Mouse (Mus musculus) frontal cortex, postnatal 10 days (tissue): ENCODE results near the gene Olfr731.

ENCODE experiments used
- DNase-seq, 2 experiments: peaks; one replicate each; pipeline ENCODE4 v3.0.0; 2022; ENCODE audit warnings: low spot score in 2 of 2, mixed read lengths in 1 of 2

Olfr731 gene

GRCm38 (mm10) chr14:50241766-50242165, at the start of gene Olfr731:
TSS of gene Olfr731 (minus strand) at chr14:50241866.
- no peak for DNase-seq

DNA sequence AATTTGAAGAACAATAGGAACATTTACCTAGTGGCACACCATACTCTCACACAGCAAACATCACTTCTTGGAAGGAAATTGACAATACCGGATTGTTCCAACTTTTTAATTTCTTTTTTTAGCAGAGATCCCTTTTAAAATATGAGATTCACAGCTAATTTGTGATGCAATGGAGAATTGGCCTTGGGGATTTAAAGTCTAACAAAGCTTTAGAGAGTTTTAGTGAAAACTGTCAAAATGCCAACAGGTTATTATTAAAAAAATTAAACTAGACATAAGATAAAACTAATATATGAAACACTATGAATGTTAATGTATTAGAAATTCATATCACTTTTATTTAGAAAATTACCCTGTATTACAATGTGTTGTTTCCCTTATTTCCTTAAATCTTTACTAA, 42.4 kb upstream of the Olfr731 start, which contains the start of gene Olfr732:
Gene Olfr732 (minus strand): TSS at position 101 of the 400 bp plus-strand sequence.
- no peak for DNase-seq

DNA sequence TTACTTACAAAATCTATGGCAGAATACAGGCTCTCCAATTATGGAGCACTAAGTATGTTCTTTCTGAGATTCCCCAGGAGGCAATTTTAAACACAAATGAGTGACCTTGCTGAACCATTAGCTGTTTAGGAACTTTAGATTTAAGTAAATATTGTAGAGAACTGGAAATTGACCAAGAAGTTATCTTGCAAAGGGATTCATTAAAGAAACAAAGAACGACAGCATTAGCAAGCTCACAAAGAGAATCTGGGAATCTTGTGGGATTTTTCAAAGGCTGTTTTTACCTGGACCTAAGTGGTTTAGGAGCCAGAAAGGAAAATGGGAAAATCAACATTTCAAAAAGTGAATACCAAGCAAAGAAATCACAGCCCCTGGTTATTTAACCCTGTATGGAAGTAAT, 53.6 kb downstream of the Olfr731 start, which contains the start of gene Olfr730:
Gene Olfr730 (minus strand): TSS at position 101 of the 400 bp plus-strand sequence.
- DNase-seq: no peak
